Mouse (Mus musculus): Measurements from ENCODE around the gene Rad51b. TPM values are rescaled to one million over a fixed set of nuclear protein-coding genes. Genes with fewer than 3 reads are reported as not detected.

Rad51b gene
- polyA plus RNA-seq, 1 experiment from 2014 or later = 7.1 TPM

- H3K4me1 ChIP-seq = peaks cover 22% of the 10 kb centered on the region
- no peaks in the 10 kb centered on the region for H3K9me3 ChIP-seq
- WGBS = 92% methylated on average over 13 of the region's 13 CpGs
- H3K4me3 ChIP-seq = no peak overlapping the region
- H3K27me3 ChIP-seq (ENCODE audit: poor library complexity, severe bottlenecking) = no peaks in the 10 kb centered on the region
- DNase-seq (ENCODE audit: extremely low spot score, low spot score) = no peak
- no peaks in the 10 kb centered on the region for H3K36me3 ChIP-seq (replicated peaks)
- H3K27ac ChIP-seq = peak overlapping the region; percentile 40
These were observed 438.3 kb downstream of the Rad51b start for GRCm38 (mm10) chr12:79735341-79735785.

- Histone ChIP-seq H3K27ac (peak overlapping the region; percentile 40; the same call in 1 of the 2 replicates), H3K4me3 (no peak overlapping the region), H3K36me3 (replicated peaks) (no peaks in the 10 kb centered on the region), H3K9me3 (no peaks in the 10 kb centered on the region), H3K27me3 (ENCODE audit: poor library complexity, severe bottlenecking) (no peaks in the 10 kb centered on the region), H3K4me1 (peaks cover 19% of the 10 kb centered on the region)
- DNase-seq (ENCODE audit: extremely low spot score, low spot score) = no peak
- 94% methylated on average over 4 of the region's 4 CpGs for WGBS
These were observed 438.8 kb downstream of the Rad51b start for GRCm38 (mm10) chr12:79735882-79736281.

GRCm38 (mm10) chr12:79738700-79739099 lies 441.6 kb downstream of the Rad51b start:
- no peaks in the 10 kb centered on the region for H3K9me3 ChIP-seq
- no peak overlapping the region for H3K27ac ChIP-seq
- no peak for DNase-seq (ENCODE audit: extremely low spot score, low spot score)
- H3K36me3 ChIP-seq (replicated peaks) = no peaks in the 10 kb centered on the region
- no peak overlapping the region for H3K4me3 ChIP-seq
- peaks cover 12% of the 10 kb centered on the region; the same call in 1 of the 2 replicates for H3K27me3 ChIP-seq (ENCODE audit: poor library complexity, severe bottlenecking)
- H3K4me1 ChIP-seq = peaks cover 19% of the 10 kb centered on the region

GRCm38 (mm10) chr12:79739918-79740639 lies 443.0 kb downstream of the Rad51b start:
- Histone ChIP-seq H3K9me3 (no peaks in the 10 kb centered on the region), H3K27me3 (ENCODE audit: poor library complexity, severe bottlenecking) (peaks cover 25% of the 10 kb centered on the region), H3K36me3 (replicated peaks) (no peaks in the 10 kb centered on the region), H3K4me3 (no peak overlapping the region), H3K4me1 (peaks cover 22% of the 10 kb centered on the region), H3K27ac (no peak overlapping the region)
- DNase-seq (ENCODE audit: extremely low spot score, low spot score) = no peak
- WGBS = 93% methylated on average over 11 of the region's 11 CpGs

GRCm38 (mm10) chr12:79742211-79742610 lies 445.1 kb downstream of the Rad51b start:
- no peak overlapping the region for H3K4me3 ChIP-seq
- H3K9me3 ChIP-seq = no peaks in the 10 kb centered on the region
- H3K27ac ChIP-seq = peak overlapping the region; percentile 66
- DNase-seq (ENCODE audit: extremely low spot score, low spot score) = no peak
- H3K27me3 ChIP-seq (ENCODE audit: poor library complexity, severe bottlenecking) = peaks cover 25% of the 10 kb centered on the region
- WGBS = 47% methylated on average over 7 of the region's 7 CpGs
- no peaks in the 10 kb centered on the region for H3K36me3 ChIP-seq (replicated peaks)
- peaks cover 38% of the 10 kb centered on the region for H3K4me1 ChIP-seq

- H3K4me1 ChIP-seq = peaks cover 57% of the 10 kb centered on the region
- WGBS = 93% methylated on average over 6 of the region's 6 CpGs
These were observed 447.0 kb downstream of the Rad51b start for GRCm38 (mm10) chr12:79744131-79744530.

GRCm38 (mm10) chr12:79745225-79745624 lies 448.1 kb downstream of the Rad51b start:
- Histone ChIP-seq H3K27me3 (ENCODE audit: poor library complexity, severe bottlenecking) (peaks cover 25% of the 10 kb centered on the region), H3K4me1 (peaks cover 68% of the 10 kb centered on the region), H3K27ac (peak overlapping the region; percentile 53), H3K4me3 (no peak overlapping the region), H3K36me3 (replicated peaks) (no peaks in the 10 kb centered on the region), H3K9me3 (no peaks in the 10 kb centered on the region)
- DNase-seq (ENCODE audit: extremely low spot score, low spot score) = no peak
- WGBS = 87% methylated on average over 5 of the region's 5 CpGs

More at GRCm38 (mm10) chr12:79744131-79744530, 447.0 kb downstream of the Rad51b start:
- Histone ChIP-seq H3K36me3 (replicated peaks) (no peaks in the 10 kb centered on the region), H3K4me3 (no peak overlapping the region), H3K27me3 (ENCODE audit: poor library complexity, severe bottlenecking) (peaks cover 25% of the 10 kb centered on the region), H3K27ac (peak overlapping the region; percentile 9; the same call in 1 of the 2 replicates), H3K9me3 (no peaks in the 10 kb centered on the region)
- no peak for DNase-seq (ENCODE audit: extremely low spot score, low spot score)

- Histone ChIP-seq H3K36me3 (replicated peaks) (no peaks in the 10 kb centered on the region), H3K4me1 (peaks cover 76% of the 10 kb centered on the region), H3K9me3 (no peaks in the 10 kb centered on the region), H3K27ac (peak overlapping the region; percentile 53), H3K27me3 (ENCODE audit: poor library complexity, severe bottlenecking) (peaks cover 25% of the 10 kb centered on the region), H3K4me3 (no peak overlapping the region)
- no peak for DNase-seq (ENCODE audit: extremely low spot score, low spot score)
- WGBS = 61% methylated on average over 10 of the region's 10 CpGs
These were observed 448.9 kb downstream of the Rad51b start for GRCm38 (mm10) chr12:79745845-79746510.

GRCm38 (mm10) chr12:79747541-79747940 lies 450.5 kb downstream of the Rad51b start:
- Histone ChIP-seq H3K27ac (peak overlapping the region; percentile 88; the same call in 1 of the 2 replicates), H3K9me3 (no peaks in the 10 kb centered on the region), H3K4me1 (peaks cover 79% of the 10 kb centered on the region), H3K27me3 (ENCODE audit: poor library complexity, severe bottlenecking) (peaks cover 19% of the 10 kb centered on the region), H3K4me3 (no peak overlapping the region), H3K36me3 (replicated peaks) (no peaks in the 10 kb centered on the region)
- no peak for DNase-seq (ENCODE audit: extremely low spot score, low spot score)
- whole genome bisulfite sequencing = 93% methylated on average over 3 of the region's 3 CpGs

GRCm38 (mm10) chr12:79748862-79749261 lies 451.8 kb downstream of the Rad51b start:
- H3K36me3 ChIP-seq (replicated peaks) = no peaks in the 10 kb centered on the region
- peak overlapping the region; percentile 88 for H3K27ac ChIP-seq
- peaks cover 12% of the 10 kb centered on the region for H3K27me3 ChIP-seq (ENCODE audit: poor library complexity, severe bottlenecking)
- no peak for DNase-seq (ENCODE audit: extremely low spot score, low spot score)
- WGBS = 42% methylated on average over 4 of the region's 4 CpGs
- no peaks in the 10 kb centered on the region for H3K9me3 ChIP-seq
- H3K4me3 ChIP-seq = no peak overlapping the region
- H3K4me1 ChIP-seq = peaks cover 89% of the 10 kb centered on the region

GRCm38 (mm10) chr12:79750253-79751125 lies 453.4 kb downstream of the Rad51b start:
- DNase-seq (ENCODE audit: extremely low spot score, low spot score) = peak; percentile 34
- H3K27me3 ChIP-seq (ENCODE audit: poor library complexity, severe bottlenecking) = no peaks in the 10 kb centered on the region
- H3K27ac ChIP-seq = peak overlapping the region; percentile 88
- whole genome bisulfite sequencing = 14% methylated on average over 10 of the region's 10 CpGs
- peaks cover 88% of the 10 kb centered on the region for H3K4me1 ChIP-seq
- peak overlapping the region; percentile 25; the same call in 1 of the 2 replicates for H3K4me3 ChIP-seq
- H3K9me3 ChIP-seq = no peaks in the 10 kb centered on the region
- no peaks in the 10 kb centered on the region for H3K36me3 ChIP-seq (replicated peaks)

- no peaks in the 10 kb centered on the region for H3K36me3 ChIP-seq (replicated peaks)
- no peak for DNase-seq (ENCODE audit: extremely low spot score, low spot score)
- WGBS = 29% methylated on average over 8 of the region's 8 CpGs
- H3K9me3 ChIP-seq = no peaks in the 10 kb centered on the region
- H3K27me3 ChIP-seq (ENCODE audit: poor library complexity, severe bottlenecking) = no peaks in the 10 kb centered on the region
- H3K4me3 ChIP-seq = no peak overlapping the region
- H3K4me1 ChIP-seq = peaks cover 88% of the 10 kb centered on the region
- peak overlapping the region; percentile 88 for H3K27ac ChIP-seq
These were observed 454.7 kb downstream of the Rad51b start for GRCm38 (mm10) chr12:79751781-79752180.

Measured in forebrain, embryonic 10.5 days (tissue).